Mouse (Mus musculus): ENCODE results near the gene Mindy1. TPM values are rescaled to one million over a fixed set of nuclear protein-coding genes. Genes with fewer than 3 reads are reported as not detected.

Gene Mindy1
- polyA plus RNA-seq, 1 experiment from 2014 or later, result 46.5 TPM

DNA sequence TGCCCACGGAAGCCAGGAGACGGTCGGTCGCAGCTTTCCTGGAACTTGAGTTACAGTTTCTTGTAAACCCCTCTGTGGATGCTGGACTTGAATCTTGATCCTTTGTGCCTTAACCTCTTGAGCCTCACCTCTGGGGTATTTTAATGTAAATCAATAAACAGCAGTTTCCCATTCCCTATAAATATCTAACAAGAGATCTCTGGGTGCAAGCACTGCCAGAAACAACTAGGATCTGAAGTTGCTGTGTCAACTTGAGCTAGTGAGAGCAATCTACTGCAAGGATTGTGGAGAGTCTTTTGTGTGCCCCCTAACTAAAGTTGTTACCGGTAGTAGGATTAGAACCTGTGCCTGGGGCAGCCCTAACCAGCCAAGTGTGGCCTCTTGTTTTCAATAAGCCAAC is 4.2 kb downstream of the Mindy1 start:
- ATAC-seq (ENCODE audit: low FRiP score), result no peak

DNA sequence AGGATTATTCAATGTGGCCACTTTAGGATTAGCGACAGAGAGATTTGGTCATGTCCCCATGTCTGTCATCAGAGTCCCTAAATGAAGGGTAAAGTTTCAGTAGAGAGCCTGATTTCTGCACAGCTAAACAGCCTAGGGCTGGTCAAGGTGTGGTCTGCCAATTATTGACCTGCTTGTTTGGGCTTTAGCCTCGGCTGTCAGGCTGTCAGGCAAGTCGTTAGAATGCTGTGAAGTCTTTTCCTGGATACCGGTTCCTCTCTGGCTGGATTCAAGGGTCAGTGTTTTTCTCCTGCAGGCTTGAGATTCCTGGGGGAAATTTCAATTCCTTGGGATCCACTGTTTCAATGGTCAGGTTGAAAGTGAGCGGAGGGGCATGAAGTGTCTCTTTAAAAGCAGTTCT is 4.9 kb downstream of the Mindy1 start:
- Histone ChIP-seq H3K4me3 (ENCODE audit: low read depth, low read length) (no peak overlapping the region), H3K27me3 (ENCODE audit: control insufficient read depth, insufficient read depth, low read length) (no peaks in the 10 kb centered on the region), H3K36me3 (ENCODE audit: control insufficient read depth, insufficient read depth, low read length) (no peaks in the 10 kb centered on the region), H3K27ac (ENCODE audit: low read depth, low read length) (no peak overlapping the region), H3K4me1 (replicated peaks; ENCODE audit: control insufficient read depth, insufficient read depth, low read length) (no peaks in the 10 kb centered on the region; the same call in 1 of the 2 replicates), H3K4me2 (replicated peaks; ENCODE audit: low read depth, low read length) (no peak overlapping the region), H3K9ac (ENCODE audit: low read depth, low read length) (no peak overlapping the region), H3K9me3 (ENCODE audit: control insufficient read depth, low read length) (no peaks in the 10 kb centered on the region)
- DNase-seq (ENCODE audit: low spot score) (no peak), ATAC-seq (ENCODE audit: low FRiP score) (no peak)
- WGBS, result 70% methylated on average over 5 of the region's 5 CpGs

More for the DNA sequence above, 4.2 kb downstream of the Mindy1 start:
- Histone ChIP-seq H3K4me1 (replicated peaks; ENCODE audit: control insufficient read depth, insufficient read depth, low read length) (no peaks in the 10 kb centered on the region; the same call in 1 of the 2 replicates), H3K9me3 (ENCODE audit: control insufficient read depth, low read length) (no peaks in the 10 kb centered on the region), H3K9ac (ENCODE audit: low read depth, low read length) (no peak overlapping the region), H3K27me3 (ENCODE audit: control insufficient read depth, insufficient read depth, low read length) (no peaks in the 10 kb centered on the region), H3K27ac (ENCODE audit: low read depth, low read length) (no peak overlapping the region), H3K36me3 (ENCODE audit: control insufficient read depth, insufficient read depth, low read length) (no peaks in the 10 kb centered on the region), H3K4me2 (replicated peaks; ENCODE audit: low read depth, low read length) (no peak overlapping the region), H3K4me3 (ENCODE audit: low read depth, low read length) (no peak overlapping the region)
- 95% methylated on average over 5 of the region's 5 CpGs for WGBS
- DNase-seq (ENCODE audit: low spot score), result no peak

- no peaks in the 10 kb centered on the region; the same call in 1 of the 2 replicates for H3K4me1 ChIP-seq (replicated peaks; ENCODE audit: control insufficient read depth, insufficient read depth, low read length)
- DNase-seq (ENCODE audit: low spot score), result no peak
- 87% methylated on average over 7 of the region's 7 CpGs for WGBS
- H3K27ac ChIP-seq (ENCODE audit: low read depth, low read length), result no peak overlapping the region
- no peak overlapping the region for H3K9ac ChIP-seq (ENCODE audit: low read depth, low read length)
- H3K27me3 ChIP-seq (ENCODE audit: control insufficient read depth, insufficient read depth, low read length), result no peaks in the 10 kb centered on the region
- no peak overlapping the region for H3K4me2 ChIP-seq (replicated peaks; ENCODE audit: low read depth, low read length)
- no peaks in the 10 kb centered on the region for H3K9me3 ChIP-seq (ENCODE audit: control insufficient read depth, low read length)
- H3K36me3 ChIP-seq (ENCODE audit: control insufficient read depth, insufficient read depth, low read length), result no peaks in the 10 kb centered on the region
- no peak overlapping the region for H3K4me3 ChIP-seq (ENCODE audit: low read depth, low read length)
- ATAC-seq (ENCODE audit: low FRiP score), result no peak
These were observed 5.4 kb downstream of the Mindy1 start for GRCm38 (mm10) chr3:95286510-95286909.

GRCm38 (mm10) chr3:95287541-95287940 is 6.4 kb downstream of the Mindy1 start:
- no peak overlapping the region for H3K4me2 ChIP-seq (replicated peaks; ENCODE audit: low read depth, low read length)
- no peaks in the 10 kb centered on the region; the same call in 1 of the 2 replicates for H3K4me1 ChIP-seq (replicated peaks; ENCODE audit: control insufficient read depth, insufficient read depth, low read length)
- no peak overlapping the region for H3K27ac ChIP-seq (ENCODE audit: low read depth, low read length)
- no peaks in the 10 kb centered on the region for H3K9me3 ChIP-seq (ENCODE audit: control insufficient read depth, low read length)
- WGBS, result 87% methylated on average over 3 of the region's 3 CpGs
- no peaks in the 10 kb centered on the region for H3K27me3 ChIP-seq (ENCODE audit: control insufficient read depth, insufficient read depth, low read length)
- no peaks in the 10 kb centered on the region for H3K36me3 ChIP-seq (ENCODE audit: control insufficient read depth, insufficient read depth, low read length)
- DNase-seq (ENCODE audit: low spot score) (no peak), ATAC-seq (ENCODE audit: low FRiP score) (no peak)
- H3K4me3 ChIP-seq (ENCODE audit: low read depth, low read length), result no peak overlapping the region
- H3K9ac ChIP-seq (ENCODE audit: low read depth, low read length), result no peak overlapping the region

GRCm38 (mm10) chr3:95289419-95289818 is 8.3 kb downstream of the Mindy1 start:
- Histone ChIP-seq H3K27ac (ENCODE audit: low read depth, low read length) (no peak overlapping the region), H3K4me2 (replicated peaks; ENCODE audit: low read depth, low read length) (no peak overlapping the region), H3K36me3 (ENCODE audit: control insufficient read depth, insufficient read depth, low read length) (no peaks in the 10 kb centered on the region), H3K27me3 (ENCODE audit: control insufficient read depth, insufficient read depth, low read length) (no peaks in the 10 kb centered on the region), H3K4me3 (ENCODE audit: low read depth, low read length) (no peak overlapping the region), H3K4me1 (replicated peaks; ENCODE audit: control insufficient read depth, insufficient read depth, low read length) (no peaks in the 10 kb centered on the region; the same call in 1 of the 2 replicates), H3K9me3 (ENCODE audit: control insufficient read depth, low read length) (no peaks in the 10 kb centered on the region), H3K9ac (ENCODE audit: low read depth, low read length) (no peak overlapping the region)
- ATAC-seq (ENCODE audit: low FRiP score) (no peak), DNase-seq (ENCODE audit: low spot score) (no peak)
- 93% methylated on average over 4 of the region's 4 CpGs for WGBS

DNA sequence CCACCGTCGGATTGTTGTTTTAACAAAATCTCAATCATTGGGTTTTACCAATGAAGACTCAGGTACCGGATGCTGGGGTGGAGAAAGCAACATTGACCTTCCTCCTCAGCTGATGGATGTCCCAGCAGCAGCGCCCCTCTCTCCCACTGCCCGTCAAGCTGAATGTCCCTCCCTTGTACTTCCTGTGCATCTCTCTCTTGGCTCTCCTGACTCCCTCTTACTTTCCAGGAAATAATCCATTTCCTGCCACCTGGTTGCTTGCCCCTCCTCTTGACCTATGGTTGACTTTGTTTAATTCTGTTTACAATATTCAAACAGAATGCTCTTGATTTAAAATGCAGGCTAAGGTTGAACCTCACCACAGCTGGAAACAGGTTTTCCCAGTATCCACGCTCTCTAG is 9.0 kb downstream of the Mindy1 start:
- Histone ChIP-seq H3K4me1 (replicated peaks; ENCODE audit: control insufficient read depth, insufficient read depth, low read length) (no peaks in the 10 kb centered on the region), H3K9me3 (ENCODE audit: control insufficient read depth, low read length) (no peaks in the 10 kb centered on the region), H3K36me3 (ENCODE audit: control insufficient read depth, insufficient read depth, low read length) (0 out of 2 replicates have a peak, but pooled peaks cover 4% of the 10 kb centered on the region), H3K27me3 (ENCODE audit: control insufficient read depth, insufficient read depth, low read length) (no peaks in the 10 kb centered on the region), H3K9ac (ENCODE audit: low read depth, low read length) (no peak overlapping the region), H3K4me3 (ENCODE audit: low read depth, low read length) (no peak overlapping the region), H3K27ac (ENCODE audit: low read depth, low read length) (no peak overlapping the region), H3K4me2 (replicated peaks; ENCODE audit: low read depth, low read length) (no peak overlapping the region)
- WGBS, result 74% methylated on average over 6 of the region's 6 CpGs
- ATAC-seq (ENCODE audit: low FRiP score), result no peak
- DNase-seq (ENCODE audit: low spot score), result no peak

GRCm38 (mm10) chr3:95291041-95291440 is 9.9 kb downstream of the Mindy1 start:
- Histone ChIP-seq H3K9me3 (ENCODE audit: control insufficient read depth, low read length) (no peaks in the 10 kb centered on the region), H3K27me3 (ENCODE audit: control insufficient read depth, insufficient read depth, low read length) (no peaks in the 10 kb centered on the region), H3K36me3 (ENCODE audit: control insufficient read depth, insufficient read depth, low read length) (0 out of 2 replicates have a peak, but pooled peaks cover 4% of the 10 kb centered on the region), H3K4me1 (replicated peaks; ENCODE audit: control insufficient read depth, insufficient read depth, low read length) (no peaks in the 10 kb centered on the region), H3K9ac (ENCODE audit: low read depth, low read length) (no peak overlapping the region), H3K4me3 (ENCODE audit: low read depth, low read length) (no peak overlapping the region), H3K27ac (ENCODE audit: low read depth, low read length) (no peak overlapping the region), H3K4me2 (replicated peaks; ENCODE audit: low read depth, low read length) (no peak overlapping the region)
- DNase-seq (ENCODE audit: low spot score) (no peak), ATAC-seq (ENCODE audit: low FRiP score) (no peak)
- 86% methylated on average over 4 of the region's 4 CpGs for WGBS

DNA sequence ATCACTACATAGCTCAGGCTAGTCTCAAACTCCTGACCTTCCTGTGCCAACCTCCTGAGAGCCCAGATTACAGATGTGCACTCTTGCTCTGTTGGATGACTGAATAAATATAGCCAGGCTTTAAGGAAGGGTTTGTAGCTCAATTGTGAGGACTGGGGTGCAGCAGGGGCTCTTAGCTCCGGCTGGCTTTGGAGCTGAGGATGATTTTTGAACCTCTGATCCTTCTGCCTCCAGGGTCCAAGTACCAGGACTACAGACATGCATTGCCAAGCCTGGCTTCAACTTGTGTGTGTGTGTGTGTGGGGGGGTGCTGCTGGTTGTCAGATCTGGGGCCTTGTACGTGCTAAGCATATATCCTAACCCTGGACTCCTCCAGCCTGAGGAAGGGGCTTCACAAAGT is 11.8 kb downstream of the Mindy1 start:
- no peaks in the 10 kb centered on the region for H3K27me3 ChIP-seq (ENCODE audit: control insufficient read depth, insufficient read depth, low read length)
- H3K4me3 ChIP-seq (ENCODE audit: low read depth, low read length), result no peak overlapping the region
- ATAC-seq (ENCODE audit: low FRiP score) (no peak), DNase-seq (ENCODE audit: low spot score) (no peak)
- H3K4me1 ChIP-seq (replicated peaks; ENCODE audit: control insufficient read depth, insufficient read depth, low read length), result no peaks in the 10 kb centered on the region
- no peak overlapping the region for H3K4me2 ChIP-seq (replicated peaks; ENCODE audit: low read depth, low read length)
- 98% methylated on average over 2 of the region's 2 CpGs for WGBS
- no peak overlapping the region for H3K9ac ChIP-seq (ENCODE audit: low read depth, low read length)
- 0 out of 2 replicates have a peak, but pooled peaks cover 4% of the 10 kb centered on the region for H3K36me3 ChIP-seq (ENCODE audit: control insufficient read depth, insufficient read depth, low read length)
- no peaks in the 10 kb centered on the region for H3K9me3 ChIP-seq (ENCODE audit: control insufficient read depth, low read length)
- no peak overlapping the region for H3K27ac ChIP-seq (ENCODE audit: low read depth, low read length)

GRCm38 (mm10) chr3:95293537-95293936 is 12.4 kb downstream of the Mindy1 start:
- no peak for DNase-seq (ENCODE audit: low spot score)
- Histone ChIP-seq H3K27me3 (ENCODE audit: control insufficient read depth, insufficient read depth, low read length) (no peaks in the 10 kb centered on the region), H3K9me3 (ENCODE audit: control insufficient read depth, low read length) (no peaks in the 10 kb centered on the region), H3K36me3 (ENCODE audit: control insufficient read depth, insufficient read depth, low read length) (0 out of 2 replicates have a peak, but pooled peaks cover 4% of the 10 kb centered on the region), H3K9ac (ENCODE audit: low read depth, low read length) (no peak overlapping the region), H3K4me2 (replicated peaks; ENCODE audit: low read depth, low read length) (no peak overlapping the region), H3K27ac (ENCODE audit: low read depth, low read length) (no peak overlapping the region), H3K4me3 (ENCODE audit: low read depth, low read length) (no peak overlapping the region), H3K4me1 (replicated peaks; ENCODE audit: control insufficient read depth, insufficient read depth, low read length) (no peaks in the 10 kb centered on the region)
- no peak for ATAC-seq (ENCODE audit: low FRiP score)
- 85% methylated on average over 11 of the region's 11 CpGs for WGBS
